Mouse (Mus musculus) adrenal gland, adult (tissue): Measurements from ENCODE around the gene 5830473C10Rik.
A peak's percentile ranks its signal among the peaks of the same experiment; 100 is the strongest.
"Not testable (repeated sequence)": the region's sequence is repeated elsewhere in the genome, so short reads cannot be mapped to it uniquely, and the experiment has no call there.

Source experiments
- DNase-seq, 2 experiments: peaks; one replicate each; pipeline ENCODE4 v3.0.0; 2022 to 2023; ENCODE audit warnings: low spot score in 1 of 2; ENCODE audit not compliant: inconsistent age in 2 of 2

5830473C10Rik gene

GRCm38 (mm10) chr5:90591936-90592335, 31.0 kb downstream of the 5830473C10Rik start:
- DNase-seq: no peak

GRCm38 (mm10) chr5:90594945-90595344, 34.0 kb downstream of the 5830473C10Rik start:
- DNase-seq: no peak

- DNase-seq: no peak
These were observed 35.2 kb downstream of the 5830473C10Rik start for GRCm38 (mm10) chr5:90596155-90596554.

- DNase-seq: peak; percentile 7 to 68
These were observed 40.6 kb downstream of the 5830473C10Rik start for GRCm38 (mm10) chr5:90601469-90601868.

- no peak for DNase-seq
These were observed 42.6 kb downstream of the 5830473C10Rik start for GRCm38 (mm10) chr5:90603407-90603923.

- DNase-seq: no peak
These were observed 48.0 kb downstream of the 5830473C10Rik start for GRCm38 (mm10) chr5:90608906-90609305.

GRCm38 (mm10) chr5:90611388-90611787, 50.5 kb downstream of the 5830473C10Rik start:
- no peak for DNase-seq

GRCm38 (mm10) chr5:90611996-90612611, 51.2 kb downstream of the 5830473C10Rik start:
- DNase-seq: no peak

GRCm38 (mm10) chr5:90612751-90613150, 51.8 kb downstream of the 5830473C10Rik start:
- not testable (repeated sequence) for DNase-seq

- no peak for DNase-seq
These were observed 57.0 kb downstream of the 5830473C10Rik start for GRCm38 (mm10) chr5:90617859-90618258.

GRCm38 (mm10) chr5:90621316-90621715, 60.4 kb downstream of the 5830473C10Rik start:
- no peak for DNase-seq

- DNase-seq: no peak
These were observed 60.8 kb downstream of the 5830473C10Rik start for GRCm38 (mm10) chr5:90621726-90622125.

- no peak for DNase-seq
These were observed 62.3 kb downstream of the 5830473C10Rik start for GRCm38 (mm10) chr5:90623209-90623608.

GRCm38 (mm10) chr5:90624708-90625425, 64.0 kb downstream of the 5830473C10Rik start:
- no peak for DNase-seq

- DNase-seq: no peak
These were observed 66.5 kb downstream of the 5830473C10Rik start for GRCm38 (mm10) chr5:90627423-90627822.

- no peak for DNase-seq
These were observed 67.1 kb downstream of the 5830473C10Rik start for GRCm38 (mm10) chr5:90628011-90628410.

GRCm38 (mm10) chr5:90628530-90628929, 67.6 kb downstream of the 5830473C10Rik start:
- no peak for DNase-seq

- no peak for DNase-seq
These were observed 74.0 kb downstream of the 5830473C10Rik start for GRCm38 (mm10) chr5:90634885-90635284.

- peak in 1 of 2 experiments; percentile 52 for DNase-seq
These were observed 79.6 kb downstream of the 5830473C10Rik start, which contains the start of gene Rassf6 for GRCm38 (mm10) chr5:90640286-90641217. Gene Rassf6, minus strand, starts transcription at chr5:90640657.

- no peak for DNase-seq
These were observed 80.3 kb downstream of the 5830473C10Rik start for GRCm38 (mm10) chr5:90641218-90641610.

- no peak for DNase-seq
These were observed 84.7 kb downstream of the 5830473C10Rik start for GRCm38 (mm10) chr5:90645579-90645978.
